Mouse (Mus musculus) brain, adult 10 weeks (tissue): ENCODE measurements around the gene Boc. TPM values are rescaled to one million over a fixed set of nuclear protein-coding genes. Genes with fewer than 3 reads are reported as not detected.

Experiments used
- polyA plus RNA-seq: library from polyadenylated mRNA; stranded (reverse); fragments of 350-450 nt; fragmentation: Illumina TruSeq; extraction: RNeasy Lipid Tissue Mini Kit (QIAGEN cat#74804); gene quantifications from one replicate; pipeline ENCODE4 v1.2.3, GENCODE M21; 2015; ENCODE audit warnings: low read depth, low replicate concordance

The Boc gene
- polyA plus RNA-seq, result 10.7 TPM

GRCm38 (mm10) chr16:44558471-44559329, at the start of gene Boc:
Boc (minus strand) TSS chr16:44558897.

Other genes starting within 250 kb of the Boc start
- gene Sidt1, start 225.7 kb downstream of the Boc start, polyA plus RNA-seq, result 32.7 TPM
- 16.0 TPM for gene Spice1, start 211.8 kb downstream of the Boc start, polyA plus RNA-seq
- 3.8 TPM for gene Cfap44, start 164.1 kb downstream of the Boc start, polyA plus RNA-seq
- gene Nepro, start 165.4 kb upstream of the Boc start, polyA plus RNA-seq, result 5.0 TPM
- 27.2 TPM for gene Gtpbp8, start 187.5 kb upstream of the Boc start, polyA plus RNA-seq
- gene Cd200r1, start 206.8 kb upstream of the Boc start, polyA plus RNA-seq, result 0.71 TPM